Mouse (Mus musculus) thymus, postnatal 4 days (tissue): ENCODE data around the gene Homez.

Experiments used
- DNase-seq: peaks from one replicate; pipeline ENCODE4 v3.0.0; 2021

The Homez gene

GRCm38 (mm10) chr14:54870861-54871260 lies at the start of gene Homez:
Homez (minus strand) TSS chr14:54870961.
- no peak for DNase-seq

GRCm38 (mm10) chr14:54920076-54920685 lies 49.4 kb upstream of the Homez start:
- no peak for DNase-seq

- DNase-seq = no peak
These were observed 42.6 kb upstream of the Homez start for GRCm38 (mm10) chr14:54913343-54913742.

GRCm38 (mm10) chr14:54912886-54913285 lies 42.1 kb upstream of the Homez start, which contains the start of gene Slc22a17:
Slc22a17 (minus strand) TSS chr14:54913132.
- DNase-seq = peak; percentile 61

GRCm38 (mm10) chr14:54912109-54912850 lies 41.5 kb upstream of the Homez start:
- DNase-seq = peak; percentile 47

- no peak for DNase-seq
These were observed 37.9 kb upstream of the Homez start for GRCm38 (mm10) chr14:54908682-54909081.

- DNase-seq = no peak
These were observed 32.9 kb upstream of the Homez start for GRCm38 (mm10) chr14:54903641-54904040.

GRCm38 (mm10) chr14:54900383-54900782 lies 29.6 kb upstream of the Homez start:
- peak; percentile 63 for DNase-seq

- no peak for DNase-seq
These were observed 26.7 kb upstream of the Homez start for GRCm38 (mm10) chr14:54897445-54897844.

- no peak for DNase-seq
These were observed 23.8 kb upstream of the Homez start for GRCm38 (mm10) chr14:54894296-54895151.

- DNase-seq = peak; percentile 94
These were observed 23.0 kb upstream of the Homez start for GRCm38 (mm10) chr14:54893651-54894181.

GRCm38 (mm10) chr14:54892200-54892599 lies 21.4 kb upstream of the Homez start, which contains the start of gene Pabpn1:
Pabpn1 (plus strand) TSS chr14:54892500.
- no peak for DNase-seq

GRCm38 (mm10) chr14:54885309-54885708 lies 14.5 kb upstream of the Homez start:
- DNase-seq = no peak

GRCm38 (mm10) chr14:54884022-54884712 lies 13.4 kb upstream of the Homez start:
- DNase-seq = peak; percentile 27

- DNase-seq = peak; percentile 56
These were observed 12.6 kb upstream of the Homez start, which contains the start of the genes Bcl2l2 and Gm20521 for GRCm38 (mm10) chr14:54883154-54884021. Bcl2l2 (plus strand) TSS chr14:54883377. Gm20521 (plus strand) TSS chr14:54883441.

GRCm38 (mm10) chr14:54877048-54877715 lies 6.4 kb upstream of the Homez start, which contains the start of gene Ppp1r3e:
Ppp1r3e (minus strand) TSS chr14:54877550.
- peak; percentile 74 for DNase-seq

GRCm38 (mm10) chr14:54876539-54877047 lies 5.8 kb upstream of the Homez start:
- peak; percentile 86 for DNase-seq

- no peak for DNase-seq
These were observed 5.2 kb upstream of the Homez start for GRCm38 (mm10) chr14:54875844-54876538.

- DNase-seq = no peak
These were observed 3.4 kb upstream of the Homez start for GRCm38 (mm10) chr14:54874165-54874564.

GRCm38 (mm10) chr14:54868026-54868425 lies 2.7 kb downstream of the Homez start:
- no peak for DNase-seq
